Mouse (Mus musculus) kidney, adult 2 months (tissue): Measurements from ENCODE around the gene Cdx4.

Source experiments
- CTCF ChIP-seq: fragments of 200-500 bp; conservative IDR thresholded peaks from 2 replicates; pipeline ENCODE4 v1.5.1; 2011; ENCODE audit warnings: low read depth, mild to moderate bottlenecking, control low read depth, low read length, moderate library complexity, mixed read lengths; ENCODE audit not compliant: insufficient read depth, insufficient read length
- POLR2A ChIP-seq: fragments of 200-500 bp; IDR thresholded peaks from one replicate; pipeline ENCODE4 v1.6.1; 2011; ENCODE audit warnings: low read depth, low read length, control low read depth

GRCm38 (mm10) chrX:103368650-103369049 is 47.5 kb downstream of the Cdx4 start:
- TF ChIP-seq POLR2A (no peak), CTCF (no peak)
